Mouse (Mus musculus) stomach, postnatal 0 days (tissue): ENCODE data around the gene Slc8a3. TPM values are rescaled to one million over a fixed set of nuclear protein-coding genes. Genes with fewer than 3 reads are reported as not detected.

ENCODE experiments used
- ATAC-seq: fragments of 200-750 bp; cut with Nextera tagmentation; 2 replicates; pipeline ENCODE4 v1.8.0; 2017; ENCODE audit not compliant: low FRiP score, low TSS enrichment
- DNase-seq: peaks from one replicate; pipeline ENCODE4 v3.0.0-alpha.2; 2016; ENCODE audit warnings: low spot score
- H3K27ac ChIP-seq: fragments of 300-500 bp; sonication (generic); replicated peaks from 2 replicates; pipeline ENCODE4 v1.5.1; 2014; ENCODE audit warnings: mild to moderate bottlenecking, control low read depth
- H3K27me3 ChIP-seq: fragments of 300-500 bp; sonication (generic); 2 replicates; pipeline ENCODE4 v1.6.1; 2014; ENCODE audit warnings: low read length; ENCODE audit not compliant: control insufficient read depth, insufficient read depth
- H3K36me3 ChIP-seq: fragments of 300-500 bp; sonication (generic); 2 replicates; pipeline ENCODE4 v1.6.1; 2014; ENCODE audit warnings: low read length, mixed read lengths; ENCODE audit not compliant: control insufficient read depth, insufficient read depth
- H3K4me1 ChIP-seq: fragments of 300-500 bp; sonication (generic); replicated peaks from 2 replicates; pipeline ENCODE4 v1.6.1; 2014; ENCODE audit warnings: antibody characterized with exemption; ENCODE audit not compliant: control insufficient read depth, insufficient read depth
- H3K4me2 ChIP-seq: fragments of 300-500 bp; sonication (generic); replicated peaks from 2 replicates; pipeline ENCODE4 v1.6.1; 2014; ENCODE audit warnings: low read depth, mild to moderate bottlenecking, control low read depth, moderate library complexity
- H3K4me3 ChIP-seq: fragments of 300-500 bp; sonication (generic); 2 replicates; pipeline ENCODE4 v1.5.1; 2014; ENCODE audit warnings: low read depth, low read length, control low read depth
- H3K9ac ChIP-seq: fragments of 300-500 bp; sonication (generic); 2 replicates; pipeline ENCODE4 v1.6.1; 2014; ENCODE audit warnings: mild to moderate bottlenecking, low read length, control low read depth, mixed read lengths
- H3K9me3 ChIP-seq: fragments of 300-500 bp; sonication (generic); 2 replicates; pipeline ENCODE4 v1.6.1; 2016; ENCODE audit warnings: low read length; ENCODE audit not compliant: control insufficient read depth
- CTCF ChIP-seq: IDR thresholded peaks from 2 replicates; pipeline ENCODE4 v1.5.1; 2016; ENCODE audit warnings: antibody characterized with exemption, low read depth, mild to moderate bottlenecking, moderate library complexity
- EP300 ChIP-seq: optimal IDR thresholded peaks from 2 replicates; pipeline ENCODE3; 2016; ENCODE audit warnings: antibody characterized with exemption
- WGBS: fragments of 180-500 bp; shearing (Covaris S2); extraction: QIAGEN DNeasy Blood & Tissue Kit; methylation state at CpG from one replicate; pipeline ENCODE4 v1.1.7; 2014; 5-methylcytosine and 5-hydroxymethylcytosine counted together
- microRNA-seq: library from miRNA; unstranded; fragments of <30 nt; microRNA quantifications from one replicate; pipeline ENCODE4, GENCODE M21; 2016
- polyA plus RNA-seq: library from polyadenylated mRNA; unstranded; fragments of >200 nt; fragmentation: Nextera tagmentation; extraction: Ambion mirVana; gene quantifications from 2 replicates; pipeline ENCODE4 v1.2.1, GENCODE M21; 2015

Gene Slc8a3
- polyA plus RNA-seq, 1 experiment from 2014 or later: 0.15 TPM

- Histone ChIP-seq H3K4me3 (no peak overlapping the region), H3K9me3 (no peaks in the 10 kb centered on the region), H3K27ac (no peak overlapping the region), H3K4me1 (no peaks in the 10 kb centered on the region), H3K36me3 (no peaks in the 10 kb centered on the region), H3K27me3 (no peaks in the 10 kb centered on the region), H3K4me2 (no peak overlapping the region), H3K9ac (no peak overlapping the region)
- DNase-seq: no peak
- ATAC-seq: no peak
- WGBS: 95% methylated on average over 6 of the region's 6 CpGs
- TF ChIP-seq CTCF (no peak), EP300 (no peak)
Measured at GRCm38 (mm10) chr12:81147956-81148355, 185.0 kb downstream of the Slc8a3 start.

Small RNA genes lying within 50 kb of the gene (microRNA-seq; reads per million reads assigned to microRNA genes)
- gene Mir3067: not detected

Other genes starting within 250 kb of the Slc8a3 start
- gene Gm4787, start 46.3 kb upstream of the Slc8a3 start, polyA plus RNA-seq: 0.05 and 0.08 TPM in 2 replicates
- 0.15 and 0.17 TPM in 2 replicates for gene Adam4, start 88.8 kb upstream of the Slc8a3 start, polyA plus RNA-seq
- gene Cox16, start 151.9 kb upstream of the Slc8a3 start, polyA plus RNA-seq: 183 and 192 TPM in 2 replicates
- gene Gm20498, start 199.7 kb upstream of the Slc8a3 start, polyA plus RNA-seq: 16.6 and 18.9 TPM in 2 replicates
- gene Synj2bp, start 199.7 kb upstream of the Slc8a3 start, polyA plus RNA-seq: 20.0 and 20.7 TPM in 2 replicates
- 0.06 and 0.07 TPM in 2 replicates for gene Adam21, start 235.3 kb upstream of the Slc8a3 start, polyA plus RNA-seq